Mouse (Mus musculus): ENCODE measurements around the gene Slc38a8. TPM values are rescaled to one million over a fixed set of nuclear protein-coding genes. Genes with fewer than 3 reads are reported as not detected.

The Slc38a8 gene
- polyA plus RNA-seq, 1 experiment from 2014 or later = not detected

DNA sequence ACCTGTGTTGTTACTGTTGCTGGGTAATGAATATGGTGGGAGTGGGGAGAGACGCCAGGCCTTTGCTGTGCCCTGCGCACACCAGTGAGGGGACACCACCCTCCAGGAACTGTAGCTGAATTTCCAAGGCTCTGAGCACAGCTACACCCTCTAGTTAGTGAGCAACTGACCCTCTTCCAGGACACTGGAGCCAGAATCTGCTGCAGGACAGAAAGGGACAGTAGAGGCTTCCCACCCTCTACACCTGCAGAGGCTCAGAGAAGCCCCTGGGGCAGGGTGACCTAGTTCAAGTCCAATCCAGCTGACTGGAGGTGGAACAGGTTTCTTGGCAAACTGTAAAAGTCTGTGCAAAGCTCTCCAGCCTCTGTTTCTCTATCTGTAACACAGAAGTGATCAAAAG is 62.1 kb downstream of the Slc38a8 start:
- no peaks in the 10 kb centered on the region for H3K27me3 ChIP-seq (ENCODE audit: control insufficient read depth, insufficient read depth, low read depth, low read length)
- H3K9me3 ChIP-seq (replicated peaks; ENCODE audit: control insufficient read depth, low read length, poor library complexity, severe bottlenecking) = no peaks in the 10 kb centered on the region
- ATAC-seq = no peak
- no peak overlapping the region for H3K9ac ChIP-seq (ENCODE audit: low read depth, low read length)
- WGBS = 89% methylated on average over 2 of the region's 2 CpGs
- H3K36me3 ChIP-seq (ENCODE audit: control insufficient read depth, insufficient read depth, low read length) = no peaks in the 10 kb centered on the region
- no peaks in the 10 kb centered on the region; the same call in 1 of the 2 replicates for H3K4me1 ChIP-seq (ENCODE audit: control insufficient read depth, insufficient read depth, low read length)
- H3K27ac ChIP-seq (ENCODE audit: low read length) = no peak overlapping the region
- H3K4me2 ChIP-seq (ENCODE audit: low read length) = no peak overlapping the region
- H3K4me3 ChIP-seq (ENCODE audit: low read depth, low read length) = no peak overlapping the region

DNA sequence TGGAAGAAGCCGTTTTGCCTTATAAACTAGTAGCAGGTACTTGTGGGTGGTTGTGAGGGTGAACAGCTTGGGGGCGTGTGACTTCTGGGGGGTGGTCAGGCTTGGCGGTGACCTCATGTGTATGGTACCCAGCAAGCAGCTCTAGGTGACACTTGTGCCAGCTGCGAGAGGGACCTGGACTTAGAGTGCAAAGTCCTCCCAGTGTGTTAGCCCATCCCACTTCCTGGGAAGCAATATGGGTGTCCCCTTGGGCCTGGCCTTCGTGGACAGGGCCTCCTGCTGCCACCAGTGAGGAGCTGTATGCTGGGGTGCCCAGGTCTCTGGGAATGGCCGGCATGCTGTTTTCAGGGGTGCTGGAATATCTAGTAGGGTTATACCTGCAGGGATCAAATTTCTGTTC is 62.6 kb downstream of the Slc38a8 start:
- no peaks in the 10 kb centered on the region; the same call in 1 of the 2 replicates for H3K4me1 ChIP-seq (ENCODE audit: control insufficient read depth, insufficient read depth, low read length)
- no peak overlapping the region for H3K27ac ChIP-seq (ENCODE audit: low read length)
- H3K4me3 ChIP-seq (ENCODE audit: low read depth, low read length) = no peak overlapping the region
- no peaks in the 10 kb centered on the region for H3K27me3 ChIP-seq (ENCODE audit: control insufficient read depth, insufficient read depth, low read depth, low read length)
- no peak for ATAC-seq
- no peaks in the 10 kb centered on the region for H3K36me3 ChIP-seq (ENCODE audit: control insufficient read depth, insufficient read depth, low read length)
- WGBS = 88% methylated on average over 6 of the region's 6 CpGs
- no peak overlapping the region for H3K4me2 ChIP-seq (ENCODE audit: low read length)
- no peaks in the 10 kb centered on the region for H3K9me3 ChIP-seq (replicated peaks; ENCODE audit: control insufficient read depth, low read length, poor library complexity, severe bottlenecking)
- H3K9ac ChIP-seq (ENCODE audit: low read depth, low read length) = no peak overlapping the region

DNA sequence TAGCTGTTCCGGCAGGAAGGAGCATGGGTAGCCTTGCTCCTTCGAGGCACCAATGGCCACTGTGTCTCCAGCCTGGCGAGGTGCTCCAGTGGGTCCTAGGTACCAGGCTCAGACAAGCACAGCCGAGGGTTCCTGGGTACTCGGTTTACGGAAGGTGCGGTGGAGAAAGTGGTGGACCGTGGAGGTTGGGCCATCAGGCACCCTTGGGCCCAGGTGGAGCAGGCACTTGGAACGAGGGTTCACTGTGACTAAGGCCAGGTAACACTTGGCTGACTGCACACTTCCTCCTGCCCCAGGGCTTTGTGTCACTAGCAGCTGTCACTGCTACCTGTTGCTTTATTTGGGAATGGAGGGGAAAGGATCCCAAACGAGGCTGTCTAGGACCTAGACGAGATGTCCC is 64.0 kb downstream of the Slc38a8 start:
- no peak overlapping the region for H3K9ac ChIP-seq (ENCODE audit: low read depth, low read length)
- H3K4me3 ChIP-seq (ENCODE audit: low read depth, low read length) = no peak overlapping the region
- 79% methylated on average over 11 of the region's 11 CpGs for WGBS
- no peak overlapping the region for H3K4me2 ChIP-seq (ENCODE audit: low read length)
- H3K9me3 ChIP-seq (replicated peaks; ENCODE audit: control insufficient read depth, low read length, poor library complexity, severe bottlenecking) = no peaks in the 10 kb centered on the region
- no peaks in the 10 kb centered on the region for H3K36me3 ChIP-seq (ENCODE audit: control insufficient read depth, insufficient read depth, low read length)
- H3K27ac ChIP-seq (ENCODE audit: low read length) = no peak overlapping the region
- H3K27me3 ChIP-seq (ENCODE audit: control insufficient read depth, insufficient read depth, low read depth, low read length) = no peaks in the 10 kb centered on the region
- H3K4me1 ChIP-seq (ENCODE audit: control insufficient read depth, insufficient read depth, low read length) = no peaks in the 10 kb centered on the region; the same call in 1 of the 2 replicates
- ATAC-seq = no peak

DNA sequence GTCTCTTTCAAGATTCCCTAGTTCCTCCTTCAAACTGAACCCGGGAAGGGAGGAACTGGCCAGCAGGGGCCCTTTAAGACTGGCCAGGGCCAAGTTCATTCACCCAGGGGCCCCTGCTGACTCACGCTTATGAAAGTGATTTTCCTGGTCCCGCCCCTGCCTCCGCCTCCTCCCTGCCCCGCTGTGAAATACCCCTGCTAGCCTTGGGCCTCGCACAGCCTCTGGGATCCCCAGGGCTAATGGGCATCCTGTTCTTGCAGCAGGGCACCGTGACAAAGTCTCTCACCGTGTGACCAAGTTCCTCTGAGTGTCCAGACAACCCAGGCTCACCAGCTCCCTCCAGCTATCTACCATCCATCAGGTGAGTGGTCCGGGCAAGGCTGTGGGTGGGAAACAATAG is 64.6 kb downstream of the Slc38a8 start:
- H3K4me1 ChIP-seq (ENCODE audit: control insufficient read depth, insufficient read depth, low read length) = no peaks in the 10 kb centered on the region; the same call in 1 of the 2 replicates
- no peaks in the 10 kb centered on the region for H3K9me3 ChIP-seq (replicated peaks; ENCODE audit: control insufficient read depth, low read length, poor library complexity, severe bottlenecking)
- 19% methylated on average over 9 of the region's 9 CpGs for whole genome bisulfite sequencing

DNA sequence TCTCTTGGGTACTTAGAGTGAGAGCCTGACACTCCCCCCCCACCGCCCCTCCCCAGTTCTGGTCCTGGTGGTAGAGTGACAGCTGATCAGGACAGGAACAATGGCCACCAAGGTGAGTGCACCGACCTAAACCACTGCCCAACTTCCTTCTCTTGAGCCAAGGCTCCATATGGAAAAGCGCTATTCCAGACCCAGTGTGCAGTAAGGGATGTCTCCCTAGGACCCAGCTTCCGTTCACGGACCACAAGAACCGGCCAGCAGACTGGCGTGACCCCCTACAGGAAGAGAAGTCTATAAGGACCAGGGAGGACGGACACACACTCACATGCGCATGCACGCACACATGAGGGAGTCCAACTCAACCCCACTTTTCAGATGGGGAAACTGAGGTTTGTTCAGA is 65.2 kb downstream of the Slc38a8 start:
- Histone ChIP-seq H3K27ac (ENCODE audit: low read length) (no peak overlapping the region), H3K4me2 (ENCODE audit: low read length) (no peak overlapping the region), H3K9me3 (replicated peaks; ENCODE audit: control insufficient read depth, low read length, poor library complexity, severe bottlenecking) (no peaks in the 10 kb centered on the region), H3K27me3 (ENCODE audit: control insufficient read depth, insufficient read depth, low read depth, low read length) (no peaks in the 10 kb centered on the region), H3K9ac (ENCODE audit: low read depth, low read length) (no peak overlapping the region), H3K36me3 (ENCODE audit: control insufficient read depth, insufficient read depth, low read length) (no peaks in the 10 kb centered on the region), H3K4me1 (ENCODE audit: control insufficient read depth, insufficient read depth, low read length) (no peaks in the 10 kb centered on the region; the same call in 1 of the 2 replicates), H3K4me3 (ENCODE audit: low read depth, low read length) (no peak overlapping the region)
- WGBS = 92% methylated on average over 10 of the region's 10 CpGs
- ATAC-seq = no peak

More for the DNA sequence above, 64.6 kb downstream of the Slc38a8 start:
- Histone ChIP-seq H3K4me2 (ENCODE audit: low read length) (no peak overlapping the region), H3K36me3 (ENCODE audit: control insufficient read depth, insufficient read depth, low read length) (no peaks in the 10 kb centered on the region), H3K9ac (ENCODE audit: low read depth, low read length) (no peak overlapping the region), H3K4me3 (ENCODE audit: low read depth, low read length) (no peak overlapping the region), H3K27me3 (ENCODE audit: control insufficient read depth, insufficient read depth, low read depth, low read length) (no peaks in the 10 kb centered on the region), H3K27ac (ENCODE audit: low read length) (no peak overlapping the region)
- no peak for ATAC-seq

DNA sequence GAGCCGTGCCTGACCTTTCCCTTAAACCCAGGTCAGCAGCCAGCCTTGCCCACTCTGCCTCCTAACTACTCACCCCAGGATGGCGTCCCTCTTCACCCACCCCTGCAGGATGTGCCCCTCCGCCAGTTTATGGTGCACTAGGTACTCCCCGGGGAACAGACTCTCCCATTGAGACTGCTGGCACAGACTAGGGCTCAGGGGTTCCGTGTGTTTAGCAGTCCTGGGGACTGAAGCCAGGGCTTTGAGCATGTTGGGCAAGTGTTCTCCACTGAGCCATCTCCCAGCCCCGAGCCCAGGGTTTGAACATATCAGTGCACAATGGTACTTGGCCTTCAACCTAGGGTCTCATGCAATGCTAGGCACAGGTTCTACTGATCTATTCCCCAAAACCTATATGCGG is 66.0 kb downstream of the Slc38a8 start:
- ATAC-seq = no peak
- Histone ChIP-seq H3K9me3 (replicated peaks; ENCODE audit: control insufficient read depth, low read length, poor library complexity, severe bottlenecking) (no peaks in the 10 kb centered on the region), H3K27ac (ENCODE audit: low read length) (no peak overlapping the region), H3K36me3 (ENCODE audit: control insufficient read depth, insufficient read depth, low read length) (no peaks in the 10 kb centered on the region), H3K4me2 (ENCODE audit: low read length) (no peak overlapping the region), H3K27me3 (ENCODE audit: control insufficient read depth, insufficient read depth, low read depth, low read length) (no peaks in the 10 kb centered on the region), H3K9ac (ENCODE audit: low read depth, low read length) (no peak overlapping the region), H3K4me1 (ENCODE audit: control insufficient read depth, insufficient read depth, low read length) (no peaks in the 10 kb centered on the region; the same call in 1 of the 2 replicates), H3K4me3 (ENCODE audit: low read depth, low read length) (no peak overlapping the region)
- 85% methylated on average over 7 of the region's 7 CpGs for WGBS

DNA sequence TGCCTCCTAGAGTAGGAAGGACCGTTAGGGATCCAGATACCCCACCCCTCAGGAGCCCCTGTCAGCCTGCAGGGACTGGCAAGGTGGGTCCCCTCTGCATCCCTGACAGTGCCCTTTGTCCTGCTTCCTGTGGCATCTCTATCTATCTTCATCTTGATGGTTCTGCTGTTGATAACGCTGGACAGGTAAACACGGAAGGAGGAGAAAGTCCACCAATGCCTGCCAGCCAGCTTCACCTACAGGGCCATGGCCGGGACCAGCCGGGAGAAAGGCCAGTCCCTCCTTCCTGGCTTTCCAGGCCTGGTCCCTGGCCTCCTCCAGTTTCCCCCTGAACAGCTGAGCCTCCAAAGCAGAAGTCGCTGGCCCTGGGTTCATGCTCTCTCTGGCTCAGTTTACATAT is 66.9 kb downstream of the Slc38a8 start:
- no peak overlapping the region for H3K9ac ChIP-seq (ENCODE audit: low read depth, low read length)
- H3K27ac ChIP-seq (ENCODE audit: low read length) = no peak overlapping the region
- H3K4me3 ChIP-seq (ENCODE audit: low read depth, low read length) = no peak overlapping the region
- no peaks in the 10 kb centered on the region for H3K27me3 ChIP-seq (ENCODE audit: control insufficient read depth, insufficient read depth, low read depth, low read length)
- H3K36me3 ChIP-seq (ENCODE audit: control insufficient read depth, insufficient read depth, low read length) = no peaks in the 10 kb centered on the region
- H3K4me2 ChIP-seq (ENCODE audit: low read length) = no peak overlapping the region
- no peak for ATAC-seq
- WGBS = 83% methylated on average over 6 of the region's 6 CpGs
- no peaks in the 10 kb centered on the region for H3K4me1 ChIP-seq (ENCODE audit: control insufficient read depth, insufficient read depth, low read length)
- H3K9me3 ChIP-seq (replicated peaks; ENCODE audit: control insufficient read depth, low read length, poor library complexity, severe bottlenecking) = no peaks in the 10 kb centered on the region

DNA sequence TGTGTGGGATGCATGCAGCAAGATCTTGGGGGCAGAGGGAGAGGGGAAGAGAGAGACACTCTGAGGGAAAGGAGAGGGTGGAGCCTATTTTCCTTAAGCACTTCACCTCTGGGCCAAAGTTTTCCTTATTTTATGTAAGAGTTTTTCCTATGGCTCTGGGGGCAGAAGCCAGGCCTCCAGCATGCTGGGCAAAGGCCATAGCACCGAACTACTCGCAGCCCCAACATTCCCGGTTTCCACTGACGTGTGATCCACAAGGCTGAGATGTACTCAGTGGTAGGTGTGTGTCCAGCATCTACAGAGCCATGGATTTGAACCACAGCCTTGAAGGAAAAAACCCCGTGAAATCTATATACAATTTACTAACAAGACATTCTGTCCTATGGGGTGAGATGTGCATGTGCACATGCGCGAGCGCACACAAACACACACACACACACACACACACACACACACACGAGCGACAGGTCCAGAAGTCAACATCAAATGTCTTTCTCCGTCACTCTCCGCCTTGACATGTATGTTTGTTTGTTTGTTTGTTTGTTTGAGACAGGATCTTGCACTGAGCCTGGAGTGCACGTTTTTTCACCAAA is 67.8 kb downstream of the Slc38a8 start, which contains the start of gene Osgin1:
Gene Osgin1, plus strand, starts transcription at position 543 of the 593 bp plus-strand sequence.
- Histone ChIP-seq H3K4me3 (ENCODE audit: low read depth, low read length) (no peak within 1 kb of the TSS), H3K27me3 (ENCODE audit: control insufficient read depth, insufficient read depth, low read depth, low read length) (no peaks in the 10 kb centered on the region), H3K4me1 (ENCODE audit: control insufficient read depth, insufficient read depth, low read length) (no peaks in the 10 kb centered on the region), H3K9ac (ENCODE audit: low read depth, low read length) (no peak within 1 kb of the TSS), H3K36me3 (ENCODE audit: control insufficient read depth, insufficient read depth, low read length) (no peaks in the 10 kb centered on the region), H3K4me2 (ENCODE audit: low read length) (no peak within 1 kb of the TSS), H3K9me3 (replicated peaks; ENCODE audit: control insufficient read depth, low read length, poor library complexity, severe bottlenecking) (no peaks in the 10 kb centered on the region), H3K27ac (ENCODE audit: low read length) (no peak within 1 kb of the TSS)
- ATAC-seq = no peak
- WGBS = 92% methylated on average over 13 of the region's 13 CpGs

DNA sequence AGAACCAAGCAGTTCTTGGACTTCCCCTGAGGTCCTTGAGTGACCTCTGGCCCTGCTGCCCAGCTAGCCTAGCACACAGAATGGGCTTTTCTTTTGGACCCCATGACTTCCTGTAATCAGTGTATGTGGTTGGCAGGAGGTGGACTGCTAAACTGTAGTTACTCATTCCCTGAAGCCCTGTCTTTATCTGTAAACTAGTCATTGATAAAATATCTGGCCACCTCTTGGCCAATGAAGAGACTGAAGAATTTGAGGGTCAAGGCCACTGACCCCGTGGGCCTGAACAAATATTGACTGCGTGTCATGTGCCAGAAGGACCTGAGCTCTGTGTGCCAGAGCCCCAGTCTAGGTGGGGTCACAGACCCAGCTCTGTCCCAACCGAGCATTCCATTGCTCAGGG is 69.1 kb downstream of the Slc38a8 start:
- no peaks in the 10 kb centered on the region for H3K27me3 ChIP-seq (ENCODE audit: control insufficient read depth, insufficient read depth, low read depth, low read length)
- no peaks in the 10 kb centered on the region for H3K36me3 ChIP-seq (ENCODE audit: control insufficient read depth, insufficient read depth, low read length)
- 55% methylated on average over 3 of the region's 3 CpGs for WGBS
- H3K4me2 ChIP-seq (ENCODE audit: low read length) = no peak overlapping the region
- no peaks in the 10 kb centered on the region for H3K4me1 ChIP-seq (ENCODE audit: control insufficient read depth, insufficient read depth, low read length)
- no peak overlapping the region for H3K9ac ChIP-seq (ENCODE audit: low read depth, low read length)
- H3K4me3 ChIP-seq (ENCODE audit: low read depth, low read length) = no peak overlapping the region
- H3K9me3 ChIP-seq (replicated peaks; ENCODE audit: control insufficient read depth, low read length, poor library complexity, severe bottlenecking) = no peaks in the 10 kb centered on the region
- no peak overlapping the region for H3K27ac ChIP-seq (ENCODE audit: low read length)
- no peak for ATAC-seq
